Mouse (Mus musculus) midbrain, embryonic 10.5 days (tissue): Measurements from ENCODE around the gene Cacna1c. TPM values are rescaled to one million over a fixed set of nuclear protein-coding genes. Genes with fewer than 3 reads are reported as not detected.

ENCODE experiments used
- DNase-seq: peaks from one replicate; pipeline ENCODE4 v3.0.0-alpha.2; 2017; ENCODE audit warnings: low spot score
- H3K27ac ChIP-seq: fragments of 300-500 bp; sonication (generic); replicated peaks from 2 replicates; pipeline ENCODE4 v1.5.1; 2016; ENCODE audit warnings: mild to moderate bottlenecking
- H3K27me3 ChIP-seq: fragments of 300-500 bp; sonication (generic); 2 replicates; pipeline ENCODE4 v1.6.1; 2016; ENCODE audit warnings: low read depth, mild to moderate bottlenecking; ENCODE audit not compliant: poor library complexity, severe bottlenecking
- H3K36me3 ChIP-seq: fragments of 300-500 bp; sonication (generic); 2 replicates; pipeline ENCODE4 v1.6.1; 2016; ENCODE audit warnings: mild to moderate bottlenecking, moderate library complexity
- H3K4me1 ChIP-seq: fragments of 300-500 bp; sonication (generic); 2 replicates; pipeline ENCODE4 v1.6.1; 2016
- H3K4me3 ChIP-seq: fragments of 300-500 bp; sonication (generic); 2 replicates; pipeline ENCODE4 v1.5.1; 2016; ENCODE audit warnings: mild to moderate bottlenecking, moderate library complexity
- H3K9me3 ChIP-seq: fragments of 300-500 bp; sonication (generic); replicated peaks from 2 replicates; pipeline ENCODE4 v1.6.1; 2016; ENCODE audit warnings: mild to moderate bottlenecking
- WGBS: fragments of 180-500 bp; shearing (Covaris S2); methylation state at CpG from one replicate; pipeline ENCODE4 v1.1.7; 2016; 5-methylcytosine and 5-hydroxymethylcytosine counted together
- polyA plus RNA-seq: library from polyadenylated mRNA; unstranded; fragments of >200 nt; fragmentation: Nextera tagmentation; extraction: Ambion mirVana; gene quantifications from 2 replicates; pipeline ENCODE4 v1.2.1, GENCODE M21; 2016

Cacna1c gene
- polyA plus RNA-seq, 1 experiment from 2014 or later: 1.5 TPM

- Histone ChIP-seq H3K4me3 (no peak overlapping the region), H3K36me3 (no peaks in the 10 kb centered on the region), H3K27ac (no peak overlapping the region), H3K9me3 (no peaks in the 10 kb centered on the region), H3K27me3 (no peaks in the 10 kb centered on the region), H3K4me1 (no peaks in the 10 kb centered on the region)
- DNase-seq: no peak
- 62% methylated on average over 4 of the region's 4 CpGs for WGBS
These were observed 570.0 kb downstream of the Cacna1c start for GRCm38 (mm10) chr6:118626246-118626645.

- WGBS: 93% methylated on average over 3 of the region's 3 CpGs
- no peak overlapping the region for H3K27ac ChIP-seq
- no peaks in the 10 kb centered on the region for H3K9me3 ChIP-seq
- H3K4me1 ChIP-seq: no peaks in the 10 kb centered on the region
- no peak overlapping the region for H3K4me3 ChIP-seq
- no peaks in the 10 kb centered on the region for H3K27me3 ChIP-seq
- H3K36me3 ChIP-seq: no peaks in the 10 kb centered on the region
- no peak for DNase-seq
These were observed 572.6 kb downstream of the Cacna1c start for GRCm38 (mm10) chr6:118623609-118624008.

GRCm38 (mm10) chr6:118621866-118622265 lies 574.4 kb downstream of the Cacna1c start:
- Histone ChIP-seq H3K27ac (no peak overlapping the region), H3K9me3 (no peaks in the 10 kb centered on the region), H3K4me3 (no peak overlapping the region), H3K4me1 (no peaks in the 10 kb centered on the region), H3K36me3 (no peaks in the 10 kb centered on the region), H3K27me3 (no peaks in the 10 kb centered on the region)
- 86% methylated on average over 7 of the region's 7 CpGs for WGBS
- DNase-seq: no peak

- WGBS: 89% methylated on average over 3 of the region's 3 CpGs
- no peak overlapping the region for H3K27ac ChIP-seq
- no peaks in the 10 kb centered on the region for H3K4me1 ChIP-seq
- no peak overlapping the region for H3K4me3 ChIP-seq
- H3K9me3 ChIP-seq: no peaks in the 10 kb centered on the region
- no peaks in the 10 kb centered on the region for H3K27me3 ChIP-seq
- no peaks in the 10 kb centered on the region for H3K36me3 ChIP-seq
- DNase-seq: no peak
These were observed 574.8 kb downstream of the Cacna1c start for GRCm38 (mm10) chr6:118621406-118621805.

GRCm38 (mm10) chr6:118608906-118609305 lies 587.3 kb downstream of the Cacna1c start:
- no peak overlapping the region for H3K27ac ChIP-seq
- H3K4me1 ChIP-seq: no peaks in the 10 kb centered on the region
- 91% methylated on average over 6 of the region's 6 CpGs for WGBS
- H3K9me3 ChIP-seq: no peaks in the 10 kb centered on the region
- DNase-seq: no peak
- no peaks in the 10 kb centered on the region for H3K27me3 ChIP-seq
- no peak overlapping the region for H3K4me3 ChIP-seq
- no peaks in the 10 kb centered on the region for H3K36me3 ChIP-seq

GRCm38 (mm10) chr6:118605974-118606373 lies 590.2 kb downstream of the Cacna1c start:
- no peaks in the 10 kb centered on the region for H3K4me1 ChIP-seq

GRCm38 (mm10) chr6:118603825-118604224 lies 592.4 kb downstream of the Cacna1c start:
- DNase-seq: no peak
- Histone ChIP-seq H3K4me3 (no peak overlapping the region), H3K27ac (no peak overlapping the region), H3K27me3 (no peaks in the 10 kb centered on the region; the same call in 1 of the 2 replicates), H3K36me3 (no peaks in the 10 kb centered on the region), H3K4me1 (no peaks in the 10 kb centered on the region), H3K9me3 (no peaks in the 10 kb centered on the region)
- 96% methylated on average over 7 of the region's 7 CpGs for WGBS

More at GRCm38 (mm10) chr6:118605974-118606373, 590.2 kb downstream of the Cacna1c start:
- Histone ChIP-seq H3K9me3 (no peaks in the 10 kb centered on the region), H3K27ac (no peak overlapping the region), H3K4me3 (no peak overlapping the region), H3K36me3 (no peaks in the 10 kb centered on the region), H3K27me3 (no peaks in the 10 kb centered on the region; the same call in 1 of the 2 replicates)
- DNase-seq: no peak
- 73% methylated on average over 7 of the region's 7 CpGs for WGBS

GRCm38 (mm10) chr6:118595681-118596055 lies 600.5 kb downstream of the Cacna1c start:
- no peak for DNase-seq
- 75% methylated on average over 9 of the region's 9 CpGs for WGBS
- Histone ChIP-seq H3K4me3 (no peak overlapping the region), H3K27ac (no peak overlapping the region), H3K27me3 (peaks cover 51% of the 10 kb centered on the region), H3K36me3 (no peaks in the 10 kb centered on the region), H3K9me3 (no peaks in the 10 kb centered on the region), H3K4me1 (peaks cover 22% of the 10 kb centered on the region)

- WGBS: 90% methylated on average over 10 of the region's 10 CpGs
- H3K4me1 ChIP-seq: peaks cover 22% of the 10 kb centered on the region
- peaks cover 51% of the 10 kb centered on the region for H3K27me3 ChIP-seq
- DNase-seq: no peak
- H3K9me3 ChIP-seq: no peaks in the 10 kb centered on the region
- no peaks in the 10 kb centered on the region for H3K36me3 ChIP-seq
- no peak overlapping the region for H3K27ac ChIP-seq
- H3K4me3 ChIP-seq: no peak overlapping the region
These were observed 601.2 kb downstream of the Cacna1c start for GRCm38 (mm10) chr6:118594833-118595680.

GRCm38 (mm10) chr6:118594070-118594469 lies 602.1 kb downstream of the Cacna1c start:
- H3K36me3 ChIP-seq: no peaks in the 10 kb centered on the region
- no peaks in the 10 kb centered on the region for H3K9me3 ChIP-seq
- H3K27me3 ChIP-seq: peaks cover 51% of the 10 kb centered on the region
- no peak for DNase-seq
- H3K4me1 ChIP-seq: peaks cover 22% of the 10 kb centered on the region
- peak overlapping the region; percentile 76 for H3K27ac ChIP-seq
- peak overlapping the region; percentile 64 for H3K4me3 ChIP-seq
- WGBS: 35% methylated on average over 10 of the region's 10 CpGs

- Histone ChIP-seq H3K4me1 (peaks cover 22% of the 10 kb centered on the region), H3K27me3 (peaks cover 51% of the 10 kb centered on the region), H3K27ac (peak overlapping the region; percentile 76), H3K36me3 (no peaks in the 10 kb centered on the region), H3K9me3 (no peaks in the 10 kb centered on the region), H3K4me3 (peak overlapping the region; percentile 64)
- DNase-seq: peak; percentile 57
- WGBS: under 1% methylated on average over 34 of the region's 34 CpGs
These were observed 602.7 kb downstream of the Cacna1c start for GRCm38 (mm10) chr6:118593377-118594061.

GRCm38 (mm10) chr6:118592662-118593376 lies 603.4 kb downstream of the Cacna1c start:
- no peak for DNase-seq
- Histone ChIP-seq H3K4me1 (peaks cover 22% of the 10 kb centered on the region), H3K36me3 (no peaks in the 10 kb centered on the region), H3K9me3 (no peaks in the 10 kb centered on the region), H3K27me3 (peaks cover 51% of the 10 kb centered on the region), H3K4me3 (peak overlapping the region; percentile 64), H3K27ac (peak overlapping the region; percentile 76)
- WGBS: 15% methylated on average over 21 of the region's 21 CpGs
